Mouse (Mus musculus): Measurements from ENCODE around the gene Lmbrd2. TPM values are rescaled to one million over a fixed set of nuclear protein-coding genes. Genes with fewer than 3 reads are reported as not detected.

Lmbrd2 gene
- polyA plus RNA-seq, 1 experiment = 24.6 TPM

- Histone ChIP-seq H3K4me3 (ENCODE audit: insufficient read depth, low read length) (no peak overlapping the region), H3K4me1 (ENCODE audit: control insufficient read depth, insufficient read depth, low read length) (no peaks in the 10 kb centered on the region), H3K27ac (ENCODE audit: insufficient read depth, low read length) (no peak overlapping the region)
- TF ChIP-seq POLR2A (IDR thresholded peaks at IDR 0.05; ENCODE audit: low read depth, low read length) (no peak), CTCF (IDR thresholded peaks at IDR 0.05; ENCODE audit: borderline replicate concordance, insufficient read depth, low read length) (no peak)
Measured at GRCm38 (mm10) chr15:9113556-9113955, 26.8 kb upstream of the Lmbrd2 start.

- TF ChIP-seq CTCF (IDR thresholded peaks at IDR 0.05; ENCODE audit: borderline replicate concordance, insufficient read depth, low read length) = no peak
- no peak for TF ChIP-seq POLR2A (IDR thresholded peaks at IDR 0.05; ENCODE audit: low read depth, low read length)
- Histone ChIP-seq H3K4me1 (ENCODE audit: control insufficient read depth, insufficient read depth, low read length) (no peaks in the 10 kb centered on the region), H3K27ac (ENCODE audit: insufficient read depth, low read length) (no peak overlapping the region), H3K4me3 (ENCODE audit: insufficient read depth, low read length) (no peak overlapping the region)
Measured at GRCm38 (mm10) chr15:9114131-9114530, 26.2 kb upstream of the Lmbrd2 start.

- TF ChIP-seq CTCF (IDR thresholded peaks at IDR 0.05; ENCODE audit: borderline replicate concordance, insufficient read depth, low read length) = no peak
- Histone ChIP-seq H3K4me1 (ENCODE audit: control insufficient read depth, insufficient read depth, low read length) (no peaks in the 10 kb centered on the region), H3K4me3 (ENCODE audit: insufficient read depth, low read length) (no peak overlapping the region), H3K27ac (ENCODE audit: insufficient read depth, low read length) (no peak overlapping the region)
Measured at GRCm38 (mm10) chr15:9114599-9114998, 25.8 kb upstream of the Lmbrd2 start.

- no peak for TF ChIP-seq CTCF (IDR thresholded peaks at IDR 0.05; ENCODE audit: borderline replicate concordance, insufficient read depth, low read length)
- TF ChIP-seq POLR2A (IDR thresholded peaks at IDR 0.05; ENCODE audit: low read depth, low read length) = no peak
- Histone ChIP-seq H3K4me3 (ENCODE audit: insufficient read depth, low read length) (no peak overlapping the region), H3K27ac (ENCODE audit: insufficient read depth, low read length) (no peak overlapping the region), H3K4me1 (ENCODE audit: control insufficient read depth, insufficient read depth, low read length) (no peaks in the 10 kb centered on the region)
Measured at GRCm38 (mm10) chr15:9118852-9119251, 21.5 kb upstream of the Lmbrd2 start.

GRCm38 (mm10) chr15:9120081-9120480, 20.3 kb upstream of the Lmbrd2 start:
- TF ChIP-seq CTCF (IDR thresholded peaks at IDR 0.05; ENCODE audit: borderline replicate concordance, insufficient read depth, low read length) (peak; percentile 95), POLR2A (IDR thresholded peaks at IDR 0.05; ENCODE audit: low read depth, low read length) (no peak)
- H3K4me3 ChIP-seq (ENCODE audit: insufficient read depth, low read length) = no peak overlapping the region
- H3K4me1 ChIP-seq (ENCODE audit: control insufficient read depth, insufficient read depth, low read length) = no peaks in the 10 kb centered on the region
- no peak overlapping the region for H3K27ac ChIP-seq (ENCODE audit: insufficient read depth, low read length)

GRCm38 (mm10) chr15:9122989-9123388, 17.4 kb upstream of the Lmbrd2 start:
- TF ChIP-seq POLR2A (IDR thresholded peaks at IDR 0.05; ENCODE audit: low read depth, low read length) (no peak), CTCF (IDR thresholded peaks at IDR 0.05; ENCODE audit: borderline replicate concordance, insufficient read depth, low read length) (no peak)
- H3K4me3 ChIP-seq (ENCODE audit: insufficient read depth, low read length) = no peak overlapping the region
- H3K4me1 ChIP-seq (ENCODE audit: control insufficient read depth, insufficient read depth, low read length) = no peaks in the 10 kb centered on the region
- H3K27ac ChIP-seq (ENCODE audit: insufficient read depth, low read length) = no peak overlapping the region

GRCm38 (mm10) chr15:9124856-9125255, 15.5 kb upstream of the Lmbrd2 start:
- Histone ChIP-seq H3K4me3 (ENCODE audit: insufficient read depth, low read length) (no peak overlapping the region), H3K4me1 (ENCODE audit: control insufficient read depth, insufficient read depth, low read length) (no peaks in the 10 kb centered on the region), H3K27ac (ENCODE audit: insufficient read depth, low read length) (no peak overlapping the region)
- TF ChIP-seq CTCF (IDR thresholded peaks at IDR 0.05; ENCODE audit: borderline replicate concordance, insufficient read depth, low read length) (no peak), POLR2A (IDR thresholded peaks at IDR 0.05; ENCODE audit: low read depth, low read length) (no peak)

- Histone ChIP-seq H3K4me1 (ENCODE audit: control insufficient read depth, insufficient read depth, low read length) (peaks cover 2% of the 10 kb centered on the region; the same call in 1 of the 2 replicates), H3K4me3 (ENCODE audit: insufficient read depth, low read length) (no peak overlapping the region), H3K27ac (ENCODE audit: insufficient read depth, low read length) (no peak overlapping the region)
- TF ChIP-seq POLR2A (IDR thresholded peaks at IDR 0.05; ENCODE audit: low read depth, low read length) = no peak
- TF ChIP-seq CTCF (IDR thresholded peaks at IDR 0.05; ENCODE audit: borderline replicate concordance, insufficient read depth, low read length) = no peak
Measured at GRCm38 (mm10) chr15:9127051-9127791, 13.1 kb upstream of the Lmbrd2 start.

GRCm38 (mm10) chr15:9130772-9131498, 9.4 kb upstream of the Lmbrd2 start:
- Histone ChIP-seq H3K4me3 (ENCODE audit: insufficient read depth, low read length) (no peak overlapping the region), H3K4me1 (ENCODE audit: control insufficient read depth, insufficient read depth, low read length) (peaks cover 9% of the 10 kb centered on the region), H3K27ac (ENCODE audit: insufficient read depth, low read length) (no peak overlapping the region)
- TF ChIP-seq POLR2A (IDR thresholded peaks at IDR 0.05; ENCODE audit: low read depth, low read length) (no peak), CTCF (IDR thresholded peaks at IDR 0.05; ENCODE audit: borderline replicate concordance, insufficient read depth, low read length) (no peak)

- H3K4me1 ChIP-seq (ENCODE audit: control insufficient read depth, insufficient read depth, low read length) = peaks cover 9% of the 10 kb centered on the region
- no peak overlapping the region for H3K27ac ChIP-seq (ENCODE audit: insufficient read depth, low read length)
- no peak overlapping the region for H3K4me3 ChIP-seq (ENCODE audit: insufficient read depth, low read length)
- no peak for TF ChIP-seq POLR2A (IDR thresholded peaks at IDR 0.05; ENCODE audit: low read depth, low read length)
- no peak for TF ChIP-seq CTCF (IDR thresholded peaks at IDR 0.05; ENCODE audit: borderline replicate concordance, insufficient read depth, low read length)
Measured at GRCm38 (mm10) chr15:9131499-9131888, 8.9 kb upstream of the Lmbrd2 start.
